Mouse (Mus musculus) c-Kit-positive CD71-positive TER-119-negative erythroid progenitor cells, embryonic 14.5 days (primary cell): ENCODE measurements around the gene Cyp27b1.

Source experiments
- DNase-seq: peaks from one replicate; pipeline ENCODE4 v3.0.0-alpha.2; 2013; ENCODE audit warnings: low read depth

Cyp27b1 gene

DNA sequence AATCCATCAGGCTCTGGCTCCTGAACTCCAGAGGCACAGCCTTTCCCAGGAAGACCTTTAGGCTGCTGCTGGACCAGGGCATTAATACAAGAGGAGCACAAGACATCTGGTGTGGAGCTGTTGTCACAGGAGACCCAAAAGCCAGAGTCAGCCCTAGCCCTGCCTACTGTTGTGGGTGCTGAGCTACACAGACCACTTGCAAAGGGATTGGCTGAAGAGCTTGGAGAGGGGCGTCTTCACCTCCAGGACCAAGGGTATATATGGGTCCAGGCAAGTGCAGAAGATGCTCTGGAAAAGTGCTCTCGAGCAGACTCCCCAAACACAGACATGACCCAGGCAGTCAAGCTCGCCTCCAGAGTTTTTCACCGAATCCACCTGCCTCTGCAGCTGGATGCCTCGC, at the start of gene Cyp27b1:
Gene Cyp27b1 (plus strand): TSS at position 297 of the 400 bp plus-strand sequence.
- DNase-seq = no peak

DNA sequence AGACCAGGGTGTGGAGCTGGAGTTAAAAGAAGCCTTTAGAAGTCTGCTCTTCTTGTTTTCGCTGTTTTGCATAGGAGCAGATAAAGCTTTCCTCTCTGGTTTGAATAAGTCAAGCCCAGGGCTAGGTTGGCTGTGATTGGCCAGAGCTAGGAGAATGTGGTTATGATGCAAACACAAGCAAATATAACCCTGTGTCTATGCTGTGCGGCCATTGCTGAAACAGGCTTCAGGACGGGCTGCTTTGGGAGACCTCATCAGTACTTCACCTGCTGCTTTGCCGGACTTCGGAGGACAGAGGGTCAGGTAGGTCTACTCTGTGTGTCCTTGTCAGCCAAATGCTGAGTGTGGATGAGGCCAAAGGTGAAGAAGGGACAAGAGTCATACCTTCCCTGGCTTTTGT, 47.5 kb upstream of the Cyp27b1 start, which contains the start of gene Avil:
Gene Avil (plus strand): TSS at position 181 of the 400 bp plus-strand sequence.
- DNase-seq = no peak

- no peak for DNase-seq
Measured at GRCm38 (mm10) chr10:127001297-127001696, 46.8 kb upstream of the Cyp27b1 start.

DNA sequence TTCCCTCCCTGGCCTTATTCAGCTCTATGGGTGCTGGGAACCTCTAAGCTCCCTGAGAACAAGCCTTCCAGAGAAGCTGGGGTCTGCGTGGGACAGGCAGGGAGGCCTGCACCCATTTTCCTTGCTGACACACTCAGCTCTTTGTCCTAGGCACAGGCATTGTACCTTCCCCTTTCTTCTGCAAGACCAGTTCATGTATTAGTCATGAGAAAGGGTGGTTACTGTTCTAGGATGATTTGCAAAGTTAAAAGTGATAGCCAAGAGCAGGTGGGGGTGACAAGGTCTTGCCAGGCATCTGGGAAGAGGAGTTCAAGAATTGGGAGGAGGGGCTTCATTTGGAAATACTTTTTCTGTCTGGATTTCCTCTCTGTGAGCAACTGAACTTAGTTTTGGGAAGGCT, 46.0 kb upstream of the Cyp27b1 start:
- DNase-seq = no peak

DNA sequence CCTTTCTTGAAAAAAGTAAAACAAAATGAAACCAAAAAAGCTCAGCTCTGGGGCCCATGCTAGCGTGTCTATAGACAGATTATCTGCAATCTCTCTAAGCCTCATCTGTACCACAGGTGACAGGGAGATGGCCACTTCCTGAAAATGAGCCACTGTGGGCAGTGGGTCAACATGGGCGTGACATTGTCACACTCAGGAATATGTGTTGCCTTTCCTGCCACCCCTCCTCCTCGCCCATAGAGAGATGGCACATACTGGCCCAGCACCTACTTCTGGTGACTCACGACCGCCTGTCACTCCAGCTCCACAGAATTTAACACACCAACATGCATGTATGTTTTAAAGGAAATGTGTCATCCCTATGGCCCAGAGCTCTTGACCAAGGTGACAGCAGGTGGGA, 45.3 kb upstream of the Cyp27b1 start:
- no peak for DNase-seq

DNA sequence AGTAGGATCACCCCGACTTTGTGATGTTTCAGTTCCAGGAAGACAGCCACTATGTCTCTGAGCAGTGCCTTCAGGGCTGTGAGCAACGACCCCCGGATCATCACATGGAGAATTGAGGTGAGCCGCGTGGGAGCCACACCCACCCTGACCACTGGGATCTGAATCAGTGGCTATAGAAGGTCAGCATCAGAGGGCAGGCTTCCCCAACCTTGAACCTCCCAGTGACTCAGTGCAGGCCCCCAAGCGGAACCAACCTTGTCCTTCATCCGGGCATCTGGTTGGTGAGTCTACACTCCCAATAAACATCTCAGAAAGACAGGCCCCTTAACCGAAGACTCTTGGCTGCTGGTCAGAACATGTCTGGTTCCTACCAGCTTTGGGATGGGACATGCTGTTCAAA, 44.7 kb upstream of the Cyp27b1 start:
- no peak for DNase-seq

DNA sequence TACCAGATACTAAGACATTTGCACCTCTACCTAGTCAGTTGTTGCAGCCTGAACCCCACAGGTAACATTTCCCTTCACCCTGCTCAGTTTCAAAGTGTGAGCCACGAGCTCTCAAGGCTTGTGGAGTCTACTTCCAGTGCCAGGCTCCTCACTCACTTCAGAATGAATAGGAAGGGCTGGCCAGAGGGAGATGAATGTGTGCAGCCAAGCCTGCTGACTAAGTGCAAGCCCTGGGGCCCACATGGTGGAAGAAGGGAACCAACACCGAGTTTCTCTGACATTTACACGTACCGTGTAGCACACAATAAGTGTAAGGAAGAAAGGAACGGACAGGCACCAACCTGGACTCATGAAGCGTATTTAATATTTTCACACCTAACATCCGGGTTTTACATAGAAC, 44.2 kb upstream of the Cyp27b1 start:
- DNase-seq = no peak

DNA sequence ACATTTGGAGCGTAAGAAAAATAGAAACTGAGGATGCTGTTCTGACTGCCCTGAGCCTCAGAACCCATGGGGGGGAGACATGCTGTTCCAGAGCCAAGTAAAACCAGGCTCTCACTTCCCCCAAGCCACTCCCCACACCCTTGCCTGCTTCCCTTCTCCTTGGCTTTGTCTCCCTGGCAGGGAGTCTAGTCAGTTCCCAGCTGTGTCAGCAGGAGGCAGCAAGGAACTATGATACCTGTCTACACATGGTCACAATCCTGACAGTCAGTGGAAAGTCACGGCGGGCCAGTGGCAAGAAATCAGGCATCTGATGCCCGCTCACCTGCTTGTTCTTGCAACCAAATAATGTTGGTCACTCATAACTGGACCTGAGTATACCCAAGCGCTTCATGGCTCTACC, 31.6 kb upstream of the Cyp27b1 start:
- DNase-seq = no peak

GRCm38 (mm10) chr10:127017071-127017470, 31.0 kb upstream of the Cyp27b1 start:
- DNase-seq = no peak

GRCm38 (mm10) chr10:127018422-127018821, 29.6 kb upstream of the Cyp27b1 start:
- no peak for DNase-seq

- DNase-seq = peak; percentile 91
Measured at GRCm38 (mm10) chr10:127030336-127031296, 17.4 kb upstream of the Cyp27b1 start, which contains the start of gene Tsfm. Tsfm (minus strand) TSS chr10:127030840.

- no peak for DNase-seq
Measured at GRCm38 (mm10) chr10:127033301-127033741, 14.7 kb upstream of the Cyp27b1 start.

DNA sequence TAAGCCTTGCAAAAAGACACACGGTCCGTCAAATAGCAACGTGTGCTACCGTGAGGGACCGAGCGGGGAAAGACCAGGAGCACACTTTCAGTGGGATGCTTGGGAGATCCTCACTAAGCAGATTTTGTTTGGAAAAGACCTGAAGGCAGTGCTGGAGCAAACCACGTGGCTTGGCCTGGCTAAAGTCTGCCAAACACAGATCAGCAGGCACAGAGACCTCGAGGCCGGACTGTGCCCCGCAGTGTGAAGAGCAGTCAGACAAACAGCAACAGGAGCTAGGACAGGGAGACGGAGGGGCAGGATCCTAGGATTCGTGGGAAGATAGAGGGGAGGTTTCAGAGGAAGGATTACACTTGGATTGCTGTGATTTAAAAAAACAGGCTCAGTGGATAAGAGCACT, 11.8 kb upstream of the Cyp27b1 start:
- no peak for DNase-seq

DNA sequence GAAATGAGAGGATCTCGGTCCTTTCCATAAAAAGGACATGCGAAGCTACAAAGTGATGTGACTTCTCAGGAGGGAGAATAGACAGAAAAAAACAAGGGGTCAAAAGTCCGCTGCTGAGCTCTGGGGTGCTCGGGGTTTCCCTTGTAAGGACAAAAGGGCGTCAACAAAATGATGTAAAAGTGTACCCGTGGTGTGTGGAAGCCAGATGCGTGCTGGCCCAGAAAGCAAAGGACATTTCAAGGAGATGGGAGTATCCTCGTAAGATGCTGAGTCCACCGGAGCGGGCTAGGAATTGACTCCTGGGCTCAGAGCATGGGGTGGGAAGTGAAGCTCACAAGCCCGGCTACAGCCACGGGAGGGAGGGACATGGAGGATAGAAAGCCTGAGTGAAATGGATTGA, 10.4 kb upstream of the Cyp27b1 start:
- DNase-seq = no peak

GRCm38 (mm10) chr10:127040569-127041214, 7.4 kb upstream of the Cyp27b1 start:
- DNase-seq = no peak

- DNase-seq = no peak
Measured at GRCm38 (mm10) chr10:127041274-127041766, 6.7 kb upstream of the Cyp27b1 start, which contains the start of the genes Mettl1 and Eef1akmt3. Mettl1 (plus strand) TSS chr10:127041414. Eef1akmt3 (minus strand) TSS chr10:127041513.

- DNase-seq = peak; percentile 75
Measured at GRCm38 (mm10) chr10:127041774-127042338, 6.2 kb upstream of the Cyp27b1 start.

- DNase-seq = no peak
Measured at GRCm38 (mm10) chr10:127042468-127043115, 5.5 kb upstream of the Cyp27b1 start.

DNA sequence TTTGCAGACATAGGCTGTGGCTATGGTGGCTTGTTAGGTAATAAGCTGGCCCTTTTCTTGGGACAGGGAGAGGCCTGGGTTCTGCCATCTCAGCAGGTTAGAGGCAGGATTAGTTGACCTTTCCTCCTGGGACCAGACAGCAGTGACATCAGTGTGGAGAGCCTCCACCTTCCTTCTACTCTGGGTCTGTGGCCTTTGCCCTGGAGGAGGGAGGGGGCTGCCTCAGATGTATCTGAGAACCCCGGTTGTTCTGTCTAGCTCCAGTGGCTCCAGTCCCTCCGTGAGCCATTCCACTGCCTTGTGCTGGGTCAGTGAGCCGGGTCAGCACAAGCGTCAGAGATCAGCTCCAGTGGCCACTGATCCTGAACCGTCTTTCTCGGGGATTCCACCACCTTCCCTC, 4.9 kb upstream of the Cyp27b1 start:
- no peak for DNase-seq

DNA sequence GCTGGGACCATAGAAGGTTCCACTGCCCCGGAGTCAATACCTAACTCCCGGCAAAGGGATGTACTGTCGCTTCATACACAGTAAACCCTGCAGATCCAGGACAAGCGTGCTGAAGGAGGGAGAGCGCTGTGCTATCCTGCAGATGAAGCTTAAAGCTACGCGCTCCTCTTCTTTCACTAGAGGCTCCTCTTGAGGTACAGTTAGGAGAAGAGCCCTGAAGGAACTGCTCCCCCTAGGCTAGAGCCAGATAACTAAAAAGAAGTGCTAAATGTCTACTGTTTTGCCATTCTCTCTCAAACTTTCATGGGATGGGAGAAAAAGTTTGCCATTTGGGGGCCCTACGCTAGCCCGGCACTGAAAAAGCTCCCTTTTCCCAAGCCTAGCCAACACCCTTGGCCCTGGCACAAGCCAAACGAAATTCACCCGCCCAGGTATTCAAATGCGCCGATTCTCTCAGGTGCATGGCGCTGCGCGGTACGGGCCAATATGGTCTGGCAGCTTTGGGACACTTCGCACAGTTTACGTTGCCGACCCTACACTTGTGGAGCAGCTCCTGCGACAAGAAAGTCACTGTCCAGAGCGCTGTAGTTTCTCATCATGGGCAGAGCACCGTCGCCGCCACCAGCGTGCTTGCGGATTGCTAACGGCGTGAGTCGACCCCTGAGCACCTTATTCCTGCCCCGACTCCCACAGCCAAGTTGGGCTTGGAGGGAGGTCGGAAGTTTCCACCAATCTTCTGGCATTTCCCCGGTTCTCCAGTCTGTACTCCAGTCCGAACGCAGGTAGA, 751 bp downstream of the Cyp27b1 start:
- no peak for DNase-seq
